Mouse (Mus musculus): ENCODE measurements at regions not wholly inside any gene's neighbourhood (a gene's known extent, or its start where the extent isn't known, plus 50 kb on each side); places are given as distances from the start of the nearest gene placed in this dataset.
A peak's percentile ranks its signal among the peaks of the same experiment; 100 is the strongest.

GRCm38 (mm10) chr7:62924585-62925331, 101.3 kb upstream of the A26c2 start:
- no peak for DNase-seq

DNA sequence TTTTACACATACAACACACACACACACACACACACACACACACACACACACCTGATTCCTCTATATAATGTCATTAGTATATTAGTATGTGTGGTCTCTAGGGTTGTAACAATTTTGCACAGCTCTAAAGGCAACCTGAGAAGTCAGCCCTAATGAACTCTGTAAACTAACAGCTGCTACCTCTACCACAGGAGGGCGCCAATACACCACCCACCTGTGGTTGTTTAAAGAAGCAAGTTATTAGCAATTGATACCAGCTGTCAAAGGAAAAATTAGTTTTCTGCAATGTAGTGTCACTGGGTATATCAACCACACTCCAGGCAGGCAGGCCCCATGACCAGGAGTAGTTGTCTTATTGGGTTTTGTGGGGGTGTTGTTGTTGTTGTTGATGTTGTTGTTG, 98.8 kb upstream of the A26c2 start:
- peak; percentile 5 for DNase-seq

GRCm38 (mm10) chr7:62894337-62894736, 70.9 kb upstream of the A26c2 start:
- peak; percentile 46 for DNase-seq

GRCm38 (mm10) chr7:62877033-62877432, 53.6 kb upstream of the A26c2 start:
- DNase-seq: peak; percentile 5
